Mouse (Mus musculus): ENCODE measurements around the gene Def8.
"Not testable (repeated sequence)": the region's sequence is repeated elsewhere in the genome, so short reads cannot be mapped to it uniquely, and the experiment has no call there.

Def8 gene

GRCm38 (mm10) chr8:123442351-123442750 lies 19.0 kb downstream of the Def8 start:
- no peak for DNase-seq

- peak; percentile 98 for DNase-seq
Measured at GRCm38 (mm10) chr8:123442871-123443575, 19.7 kb downstream of the Def8 start.

DNA sequence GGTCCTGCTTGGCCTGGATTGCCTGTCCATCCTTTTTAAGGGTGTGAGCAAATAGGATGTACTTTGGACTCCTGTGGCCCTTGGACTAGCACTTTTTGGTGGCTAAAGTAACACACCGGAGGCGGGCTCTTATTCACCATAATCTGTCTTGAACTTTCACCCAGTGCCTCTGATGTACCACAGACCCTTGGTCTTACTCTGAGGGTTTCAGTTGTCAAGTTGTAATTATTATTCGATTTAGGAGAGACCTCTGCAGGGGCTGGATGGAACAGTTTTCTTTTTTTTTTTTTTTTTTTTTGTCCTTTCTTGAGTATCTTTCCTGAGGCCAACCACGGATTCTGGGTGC lies 20.2 kb downstream of the Def8 start:
- DNase-seq = no peak

- no peak for DNase-seq
Measured at GRCm38 (mm10) chr8:123444131-123444530, 20.8 kb downstream of the Def8 start.

GRCm38 (mm10) chr8:123445981-123446380 lies 22.7 kb downstream of the Def8 start:
- DNase-seq = no peak

GRCm38 (mm10) chr8:123446799-123447198 lies 23.5 kb downstream of the Def8 start:
- DNase-seq = no peak

GRCm38 (mm10) chr8:123450783-123451182 lies 27.5 kb downstream of the Def8 start:
- DNase-seq = no peak

GRCm38 (mm10) chr8:123451747-123452146 lies 28.4 kb downstream of the Def8 start:
- DNase-seq = not testable (repeated sequence)

GRCm38 (mm10) chr8:123452149-123452548 lies 28.8 kb downstream of the Def8 start:
- DNase-seq = no peak

- no peak for DNase-seq
Measured at GRCm38 (mm10) chr8:123453291-123453690, 30.0 kb downstream of the Def8 start.

- DNase-seq = no peak
Measured at GRCm38 (mm10) chr8:123453951-123454350, 30.6 kb downstream of the Def8 start.

DNA sequence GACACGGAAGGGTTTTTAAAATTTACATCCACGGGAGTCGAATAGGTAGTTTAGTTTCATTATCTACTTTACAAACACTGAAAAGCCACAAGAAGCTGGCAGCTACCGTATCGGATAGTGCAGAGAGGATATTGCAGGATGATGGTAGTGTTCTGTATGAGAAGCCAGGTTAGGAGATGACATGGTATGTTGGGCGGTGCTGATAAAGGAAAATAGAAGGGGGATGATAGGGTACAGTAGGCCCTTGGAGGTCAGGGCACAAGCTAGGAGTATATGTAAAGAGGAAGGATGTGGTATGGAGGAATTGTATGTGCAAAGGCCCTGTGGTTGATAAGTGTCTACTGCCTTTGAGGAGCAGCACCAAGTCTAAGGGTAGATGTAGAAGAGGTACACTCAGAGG lies 31.2 kb downstream of the Def8 start:
- DNase-seq = no peak

GRCm38 (mm10) chr8:123463651-123464050 lies 40.3 kb downstream of the Def8 start:
- no peak for DNase-seq

GRCm38 (mm10) chr8:123467476-123467875 lies 44.1 kb downstream of the Def8 start:
- no peak for DNase-seq

DNA sequence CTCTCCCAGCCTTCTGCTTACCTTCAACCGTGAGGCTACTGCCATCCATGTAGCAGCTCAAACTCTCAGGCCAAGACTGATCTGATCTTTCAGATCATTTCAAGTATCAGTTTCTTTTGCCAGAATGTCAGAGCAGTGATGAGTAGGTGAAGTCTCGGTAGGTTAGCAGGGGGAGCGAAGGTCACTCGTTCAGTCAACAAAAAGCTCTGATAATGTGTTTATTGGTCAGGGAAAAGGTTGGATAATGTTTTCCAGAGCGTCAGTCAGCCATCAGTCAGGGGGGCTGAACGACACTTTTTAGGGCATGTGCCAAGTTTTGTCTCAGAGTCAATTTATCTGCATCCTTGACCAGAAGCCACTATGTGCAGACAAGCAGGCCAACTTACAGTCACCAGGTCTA lies 49.7 kb downstream of the Def8 start:
- DNase-seq = not testable (repeated sequence)

- not testable (repeated sequence) for DNase-seq
Measured at GRCm38 (mm10) chr8:123474549-123474948, 51.2 kb downstream of the Def8 start.

DNA sequence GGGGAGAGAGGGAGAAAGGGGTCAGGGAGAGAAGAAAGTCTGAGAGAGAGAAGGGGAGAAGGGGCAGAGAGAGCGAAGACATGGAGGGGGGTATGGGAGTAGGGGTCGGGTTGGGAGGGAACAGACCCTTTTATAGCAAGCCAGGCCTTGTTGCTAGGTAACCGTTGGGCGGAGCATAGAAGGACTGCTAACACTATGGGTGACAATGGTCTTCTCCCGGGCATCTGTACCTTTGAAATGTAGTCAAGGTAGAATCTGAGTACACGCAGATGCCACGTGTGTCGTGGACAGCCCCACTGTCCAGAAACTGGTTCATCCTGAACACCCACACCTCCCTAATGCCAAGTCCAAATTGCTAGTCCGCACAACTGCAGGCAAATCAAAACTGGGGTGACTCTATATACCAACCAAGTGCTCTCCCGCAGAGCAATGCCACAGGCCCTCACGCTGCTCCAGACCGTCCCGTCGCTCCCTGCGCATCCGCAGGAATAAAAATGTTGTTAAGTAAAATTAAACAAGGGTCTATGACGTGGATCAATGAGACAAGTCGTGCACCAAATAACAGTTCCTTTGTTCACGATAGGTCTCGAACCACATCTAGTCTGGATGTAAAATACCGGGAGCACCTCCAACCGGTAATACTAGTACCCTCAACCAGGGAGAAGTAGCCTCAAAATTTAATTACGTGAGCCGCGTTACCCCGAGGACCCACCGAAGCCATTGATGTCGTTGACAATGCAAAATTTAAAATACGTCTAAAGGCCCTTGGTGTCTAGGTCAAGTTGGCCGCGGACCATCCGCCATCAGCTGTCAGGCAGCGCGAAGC lies 53.8 kb downstream of the Def8 start:
- DNase-seq = no peak

- DNase-seq = peak; percentile 96
Measured at GRCm38 (mm10) chr8:123477737-123478258, 54.5 kb downstream of the Def8 start, which contains the start of gene Afg3l1. Afg3l1 (plus strand) TSS chr8:123477903.

DNA sequence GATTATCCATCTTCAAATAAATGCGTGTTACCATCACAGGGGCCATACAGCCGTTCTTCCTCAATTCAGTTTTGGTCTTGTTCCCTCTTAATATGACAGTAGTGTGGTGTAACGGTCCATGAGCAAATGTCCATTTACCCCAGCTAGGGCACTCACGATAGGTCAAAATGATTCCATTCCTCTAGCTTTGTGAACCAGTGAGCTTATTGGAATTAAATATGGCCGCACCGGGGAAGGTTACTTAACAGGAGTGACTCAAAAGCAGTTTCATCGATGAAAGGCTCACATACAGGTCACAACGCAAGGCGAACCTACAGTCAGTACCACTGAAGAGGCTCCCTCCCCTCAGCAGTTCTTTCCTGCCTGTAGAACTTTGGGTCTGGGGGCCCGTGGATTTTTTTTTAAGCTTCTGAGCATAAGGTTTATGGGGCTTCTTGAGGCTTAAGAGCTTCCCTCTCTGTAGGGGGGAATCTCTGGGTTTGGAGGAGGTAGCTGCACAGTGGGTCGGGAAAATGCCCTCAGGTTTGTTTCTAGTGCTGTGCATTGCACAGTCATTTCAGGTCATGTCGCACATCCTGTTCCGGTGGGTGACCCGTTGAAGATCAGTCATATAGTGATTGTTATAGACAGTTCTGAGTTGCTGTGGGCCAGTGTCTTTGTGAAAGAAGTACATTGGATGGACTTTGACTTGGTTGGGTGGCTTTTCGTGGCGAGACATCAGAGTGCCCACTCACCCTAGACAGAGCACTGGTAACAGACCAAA lies 55.3 kb downstream of the Def8 start:
- DNase-seq = peak; percentile 21

DNA sequence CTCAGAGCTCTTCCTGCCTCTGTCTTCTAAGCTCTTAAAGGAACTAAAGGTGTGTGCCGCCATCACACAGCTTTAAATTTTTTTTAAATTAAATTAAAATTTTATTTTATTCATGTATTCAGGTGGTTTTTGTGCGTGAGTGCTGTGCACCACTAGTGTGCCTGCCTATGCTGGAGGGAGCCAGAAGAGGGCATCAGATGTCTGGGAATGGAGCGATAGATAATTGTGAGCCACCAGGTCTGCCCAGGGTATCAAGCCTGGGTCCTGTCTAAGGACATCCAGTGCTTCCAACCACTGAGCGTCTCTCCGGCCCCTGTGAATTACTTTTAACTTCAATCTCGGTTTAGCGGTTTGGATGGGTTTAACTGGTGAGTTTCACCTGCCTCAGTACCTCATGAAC lies 59.3 kb downstream of the Def8 start:
- no peak for DNase-seq

DNA sequence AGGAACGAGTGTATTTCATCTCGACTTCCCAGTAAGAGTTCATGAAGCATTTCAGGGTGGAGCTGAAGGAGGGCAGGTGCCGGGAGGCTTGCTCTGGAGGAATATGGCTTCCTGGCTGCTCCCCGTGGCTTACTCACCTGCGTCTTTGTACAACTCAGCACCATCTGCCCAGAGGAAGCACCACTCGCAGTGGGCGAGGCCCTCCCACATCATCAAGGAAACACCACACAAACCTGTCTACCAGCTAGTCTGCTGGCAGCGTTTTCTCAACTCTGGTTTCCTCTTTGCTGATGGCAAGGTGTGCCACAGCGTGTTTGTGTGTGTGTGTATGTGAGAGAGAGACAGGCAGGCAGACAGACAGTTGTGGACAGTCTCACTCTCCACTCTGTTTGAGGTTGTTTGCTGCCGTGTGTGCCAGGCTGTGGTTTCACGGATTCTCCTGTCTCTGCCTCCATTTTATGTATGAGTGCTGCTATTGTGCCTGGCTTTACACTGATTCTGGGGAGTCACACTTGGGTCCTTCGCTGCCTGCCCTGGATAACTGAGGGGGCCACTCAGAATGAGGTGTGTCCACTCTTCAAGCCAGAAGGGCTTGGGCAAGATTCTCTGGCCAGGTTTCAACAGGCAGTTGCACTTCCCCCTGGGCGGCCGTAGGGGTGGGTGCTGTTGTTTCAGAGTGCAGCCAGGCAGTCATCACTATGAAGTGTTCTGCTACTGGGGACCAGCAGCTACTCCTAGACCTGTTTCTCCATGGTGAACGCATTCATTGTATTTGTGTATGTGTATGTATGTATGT lies 68.2 kb downstream of the Def8 start:
- no peak for DNase-seq

DNA sequence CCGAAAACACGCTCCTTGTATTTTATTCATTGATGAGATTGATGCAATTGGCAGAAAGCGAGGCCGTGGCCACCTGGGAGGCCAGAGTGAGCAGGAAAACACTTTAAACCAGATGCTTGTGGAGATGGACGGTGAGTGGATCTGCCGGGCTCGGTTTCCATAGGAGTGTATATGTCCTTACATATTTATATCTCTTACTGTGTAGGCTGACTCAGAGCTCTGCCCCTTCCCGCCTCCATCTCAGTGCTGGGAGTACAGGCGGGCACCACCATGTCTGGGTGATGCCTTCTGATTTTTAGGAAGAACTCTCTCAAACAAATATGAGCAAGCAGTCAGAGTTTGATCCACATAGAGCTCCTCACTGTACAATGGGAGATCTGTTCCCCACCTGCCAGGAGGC lies 69.6 kb downstream of the Def8 start:
- no peak for DNase-seq

Data from cerebellum, adult 8-10 months (tissue).